Mouse (Mus musculus) ES-Bruce4 (cell line): ENCODE measurements around the gene Phf10.

ENCODE experiments used
- CTCF ChIP-seq: IDR thresholded peaks from one replicate; pipeline ENCODE4 v1.8.1; 2011; ENCODE audit warnings: low read depth, low read length
- POLR2A ChIP-seq: IDR thresholded peaks from one replicate; pipeline ENCODE4 v1.8.1; 2011; ENCODE audit warnings: low read length; ENCODE audit not compliant: insufficient read depth

- no peak for TF ChIP-seq CTCF
- TF ChIP-seq POLR2A, result no peak
Observed at GRCm38 (mm10) chr17:14898972-14899371, 62.1 kb downstream of the Phf10 start.
